Comparison of ENCODE assay signal across 8 mouse cellular contexts in the genomic region with DNA sequence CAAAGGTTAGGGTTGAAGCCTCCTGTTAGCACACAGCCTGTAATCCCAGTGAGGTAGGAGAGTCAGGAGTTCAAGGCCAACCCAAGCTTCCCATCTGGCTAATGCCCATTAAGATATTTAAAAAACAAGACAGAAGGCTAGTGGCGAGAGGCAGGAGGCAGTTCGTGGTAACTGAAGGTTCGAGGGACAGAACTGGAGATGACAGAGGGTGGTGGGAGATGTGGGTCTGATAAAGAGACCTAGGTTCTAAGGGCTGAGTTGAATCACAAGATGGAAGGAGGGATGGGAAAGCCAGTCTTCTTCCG. TPM values are rescaled to one million over a fixed set of nuclear protein-coding genes. Genes with fewer than 3 reads are reported as not detected.
DNase-seq lines count a peak whose midpoint lies in the region; ATAC-seq and TF ChIP-seq lines count a peak whose summit lies in the region.

Gene Doc2a, plus strand, starts transcription at position 301 of the 305 bp plus-strand sequence.

- no peak for TF ChIP-seq EP300 in stomach, postnatal 0 days (optimal IDR thresholded peaks at IDR 0.05)

- peak within 1 kb of the TSS; percentile 60 for H3K4me3 ChIP-seq in neural tube, embryonic 11.5 days (ENCODE audit: low read depth, low read length)
- H3K4me3 ChIP-seq in limb, embryonic 12.5 days (replicated peaks), result peak within 1 kb of the TSS; percentile 53
- peak within 1 kb of the TSS; percentile 50 for H3K4me3 ChIP-seq in stomach, postnatal 0 days (ENCODE audit: low read depth, low read length)

- ATAC-seq in neural tube, embryonic 11.5 days (ENCODE audit: insufficient read depth, low FRiP score, low TSS enrichment), result no peak
- no peak for ATAC-seq in limb, embryonic 12.5 days (ENCODE audit: insufficient number of reproducible peaks, insufficient read depth, low FRiP score, low TSS enrichment, low read depth)
- no peak for ATAC-seq in stomach, postnatal 0 days (ENCODE audit: low FRiP score, low TSS enrichment)

- TF ChIP-seq CTCF in stomach, postnatal 0 days (IDR thresholded peaks at IDR 0.05; ENCODE audit: low read depth), result no peak

- H3K4me2 ChIP-seq in neural tube, embryonic 11.5 days (ENCODE audit: low read depth), result peak within 1 kb of the TSS; percentile 100
- peak within 1 kb of the TSS; percentile 97 for H3K4me2 ChIP-seq in limb, embryonic 12.5 days
- H3K4me2 ChIP-seq in stomach, postnatal 0 days (replicated peaks; ENCODE audit: low read depth), result peak within 1 kb of the TSS; percentile 91

- H3K9me3 ChIP-seq in neural tube, embryonic 11.5 days (ENCODE audit: control insufficient read depth, low read length), result no peaks in the 10 kb centered on the region
- no peaks in the 10 kb centered on the region for H3K9me3 ChIP-seq in limb, embryonic 12.5 days
- H3K9me3 ChIP-seq in stomach, postnatal 0 days (ENCODE audit: control insufficient read depth, low read length), result no peaks in the 10 kb centered on the region

- peak within 1 kb of the TSS; percentile 65 for H3K9ac ChIP-seq in neural tube, embryonic 11.5 days (ENCODE audit: low read length)
- peak within 1 kb of the TSS; percentile 55 for H3K9ac ChIP-seq in limb, embryonic 12.5 days (replicated peaks)
- H3K9ac ChIP-seq in stomach, postnatal 0 days (ENCODE audit: low read length), result peak within 1 kb of the TSS; percentile 47

- DNase-seq in frontal cortex, adult 2 months (ENCODE audit: extremely low spot score in 1 of 2, low spot score in 1 of 2), result no peak
- no peak for DNase-seq in frontal cortex, postnatal 25 days (ENCODE audit: low spot score in 2 of 2)
- DNase-seq in neural tube, embryonic 11.5 days (ENCODE audit: low spot score), result no peak
- no peak for DNase-seq in neural tube, embryonic 10.5 days (ENCODE audit: extremely low spot score, low spot score)
- no peak for DNase-seq in stomach, postnatal 0 days (ENCODE audit: low spot score)
- DNase-seq in gastrocnemius, postnatal 4 days (ENCODE audit: low spot score in 2 of 2), result no peak
- DNase-seq in spleen, adult 12 weeks (ENCODE audit: low spot score), result no peak

- 16% methylated on average over 4 of the region's 4 CpGs for WGBS in neural tube, embryonic 11.5 days
- WGBS in limb, embryonic 12.5 days, result 25% methylated on average over 4 of the region's 4 CpGs
- WGBS in stomach, postnatal 0 days, result 37% methylated on average over 4 of the region's 4 CpGs

- peaks cover 15% of the 10 kb centered on the region for H3K27me3 ChIP-seq in neural tube, embryonic 11.5 days (ENCODE audit: control insufficient read depth, insufficient read depth, low read length)
- H3K27me3 ChIP-seq in limb, embryonic 12.5 days, result peaks cover 48% of the 10 kb centered on the region
- peaks cover 4% of the 10 kb centered on the region; the same call in 1 of the 2 replicates for H3K27me3 ChIP-seq in stomach, postnatal 0 days (ENCODE audit: control insufficient read depth, insufficient read depth, low read length)

- no peak within 1 kb of the TSS for H3K27ac ChIP-seq in neural tube, embryonic 11.5 days (ENCODE audit: low read depth, low read length)
- H3K27ac ChIP-seq in limb, embryonic 12.5 days, result no peak within 1 kb of the TSS
- no peak within 1 kb of the TSS for H3K27ac ChIP-seq in stomach, postnatal 0 days (replicated peaks)

- 0 out of 2 replicates have a peak, but pooled peaks cover 3% of the 10 kb centered on the region for H3K36me3 ChIP-seq in neural tube, embryonic 11.5 days (ENCODE audit: control insufficient read depth, insufficient read depth, low read length)
- H3K36me3 ChIP-seq in limb, embryonic 12.5 days, result peaks cover 9% of the 10 kb centered on the region
- H3K36me3 ChIP-seq in stomach, postnatal 0 days (ENCODE audit: control insufficient read depth, insufficient read depth, low read length), result no peaks in the 10 kb centered on the region

- H3K4me1 ChIP-seq in neural tube, embryonic 11.5 days (ENCODE audit: control insufficient read depth, insufficient read depth, low read length), result peaks cover 12% of the 10 kb centered on the region
- H3K4me1 ChIP-seq in limb, embryonic 12.5 days (replicated peaks), result peaks cover 14% of the 10 kb centered on the region
- H3K4me1 ChIP-seq in stomach, postnatal 0 days (replicated peaks; ENCODE audit: control insufficient read depth, insufficient read depth), result no peaks in the 10 kb centered on the region

RNA-seq across cellular contexts. Expression of gene Doc2a, which starts in this region (rescaled TPM):
- 35.1 and 44.5 TPM in 2 replicates for polyA plus RNA-seq in frontal cortex, adult 2 months (2012; rRNA removed)
- 4.4 and 5.6 TPM in 2 replicates for polyA plus RNA-seq in neural tube, embryonic 11.5 days (2014; fragmentation: Nextera tagmentation; extraction: Ambion mirVana)
- polyA plus RNA-seq in limb, embryonic 12.5 days (2016; fragmentation: Nextera tagmentation; extraction: Ambion mirVana), result 1.5 and 2.3 TPM in 2 replicates
- polyA plus RNA-seq in stomach, postnatal 0 days (2015; fragmentation: Nextera tagmentation; extraction: Ambion mirVana), result 0.15 and 0.41 TPM in 2 replicates
- total RNA-seq in gastrocnemius, postnatal 4 days (2021), result under 1 TPM; 0.26 to 0.32 TPM
